Mouse (Mus musculus): ENCODE results near the gene Cox5a. TPM values are rescaled to one million over a fixed set of nuclear protein-coding genes. Genes with fewer than 3 reads are reported as not detected.
A peak's percentile ranks its signal among the peaks of the same experiment; 100 is the strongest.

The Cox5a gene
- total RNA-seq, 2 experiments from 2014 or later = 1,176 to 1,655 TPM

- DNase-seq = peak; percentile 94
- TF ChIP-seq CTCF (IDR thresholded peaks at IDR 0.05) = no peak
- Histone ChIP-seq H3K27ac (peak within 1 kb of the TSS; percentile 93), H3K4me3 (peak within 1 kb of the TSS; percentile 97)
- intact Hi-C loops (cut with DNase I) = loop anchor here (5.0 kb wide), 1 partner anchor 120 kb away; no protein-coding TSS in a partner anchor
Observed at GRCm38 (mm10) chr9:57537044-57537727, 16.1 kb downstream of the Cox5a start, which contains the start of gene Fam219b. Gene Fam219b (plus strand): TSS chr9:57537528.

DNA sequence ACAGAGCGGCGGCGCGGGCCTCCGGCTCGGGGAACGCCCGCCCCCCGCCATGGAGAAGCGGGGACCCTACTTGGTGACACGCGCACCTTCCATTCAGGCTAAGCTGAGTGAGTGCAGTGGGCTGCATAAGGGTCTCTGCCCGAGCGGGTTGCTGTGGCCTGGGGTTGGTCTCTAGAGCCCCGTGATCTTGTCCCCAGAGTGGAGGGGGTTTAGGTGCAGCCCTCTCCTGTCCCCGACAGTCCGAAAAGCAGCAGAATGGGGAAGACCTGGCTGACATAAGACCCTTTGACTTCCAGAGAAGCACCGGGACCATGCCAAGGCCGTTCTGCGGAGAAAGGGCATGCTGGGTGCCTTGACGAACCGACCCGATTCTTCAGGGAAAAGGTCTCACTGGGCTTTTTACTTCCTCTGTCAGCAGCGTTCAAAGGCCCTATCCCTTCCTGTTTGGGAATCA lies 16.7 kb downstream of the Cox5a start:
- intact Hi-C loops (cut with DNase I) = loop anchor here (5.0 kb wide), 1 partner anchor 120 kb away; no protein-coding TSS in a partner anchor
- Histone ChIP-seq H3K4me3 (peak overlapping the region; percentile 97), H3K27ac (peak overlapping the region; percentile 93)
- peak; percentile 54 for DNase-seq
- no peak for TF ChIP-seq CTCF (IDR thresholded peaks at IDR 0.05)

DNA sequence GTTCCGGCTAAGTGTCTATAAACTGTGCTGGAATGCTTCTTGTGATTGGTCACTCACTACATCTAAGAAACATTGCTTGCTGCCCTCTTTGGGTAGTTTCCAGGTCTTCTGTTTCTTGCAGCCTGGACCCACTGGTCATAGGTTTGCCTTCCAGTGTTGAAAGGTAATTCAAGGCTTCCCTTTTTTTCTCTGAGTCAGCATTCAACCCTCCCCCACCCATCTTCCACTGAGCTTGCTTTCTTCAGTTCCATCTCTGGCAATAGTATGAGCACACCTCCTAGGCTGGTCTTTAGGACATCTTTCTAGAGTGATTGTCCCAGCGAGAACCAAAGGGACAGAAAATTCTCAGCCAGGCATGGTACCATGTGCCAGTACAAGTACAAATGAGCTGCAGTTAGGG lies 18.5 kb downstream of the Cox5a start:
- TF ChIP-seq CTCF (IDR thresholded peaks at IDR 0.05) = no peak
- DNase-seq = no peak
- intact Hi-C loops (cut with DNase I) = loop anchor here (5.0 kb wide), 1 partner anchor 118 kb away; no protein-coding TSS in a partner anchor
- Histone ChIP-seq H3K4me3 (no peak overlapping the region), H3K27ac (no peak overlapping the region)

DNA sequence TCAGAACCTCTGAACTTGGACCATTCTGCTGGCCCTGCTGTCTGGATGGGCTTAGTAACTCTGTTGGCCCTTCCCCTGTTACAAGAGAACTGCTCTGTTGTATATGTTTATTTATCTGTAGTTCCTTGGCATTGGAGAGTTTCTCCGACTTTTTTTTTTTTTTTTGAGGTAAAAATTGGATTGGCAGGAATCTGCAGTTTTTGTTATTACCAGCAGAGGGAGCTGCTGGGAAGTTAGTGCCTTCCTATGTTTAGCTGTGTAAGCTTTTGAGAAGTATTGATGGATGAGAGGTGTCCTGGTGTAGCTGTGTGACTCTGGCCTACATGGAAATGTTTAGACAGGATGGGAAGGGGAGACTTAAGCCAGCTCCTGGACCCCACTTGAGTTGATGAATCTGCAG lies 20.2 kb downstream of the Cox5a start:
- DNase-seq = peak; percentile 44
- no peak overlapping the region for H3K4me3 ChIP-seq
- intact Hi-C loops (cut with DNase I) = loop anchor here (5.0 kb wide), 2 partner anchors 106 to 216 kb away; no protein-coding TSS in a partner anchor
- peak; percentile 89 for TF ChIP-seq CTCF (IDR thresholded peaks at IDR 0.05)
- peak overlapping the region; percentile 40; the same call in 1 of the 2 replicates for H3K27ac ChIP-seq

DNA sequence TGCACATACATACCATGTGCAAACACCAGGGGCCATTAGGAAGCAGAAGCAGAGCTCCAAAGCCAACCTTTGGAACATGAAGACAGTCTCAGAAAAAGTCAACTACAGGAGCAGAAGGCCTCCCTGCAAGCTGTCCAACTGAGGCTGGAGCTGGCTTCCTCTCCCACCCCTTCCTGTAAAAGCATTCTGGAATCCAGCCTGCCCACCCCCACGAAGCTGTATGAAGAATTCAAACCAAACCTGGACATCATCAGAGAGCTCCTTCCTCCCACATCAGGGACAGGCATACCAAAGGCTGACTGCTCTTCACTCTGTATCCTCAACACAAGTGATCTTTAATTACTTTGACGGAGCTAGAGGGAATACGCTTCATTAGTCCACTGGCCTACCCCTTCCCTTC lies 22.9 kb downstream of the Cox5a start:
- no peak overlapping the region for H3K4me3 ChIP-seq
- intact Hi-C loops (cut with DNase I) = loop anchor here (5.0 kb wide), 2 partner anchors 103 to 213 kb away; no protein-coding TSS in a partner anchor
- H3K27ac ChIP-seq = no peak overlapping the region
- no peak for DNase-seq
- no peak for TF ChIP-seq CTCF (IDR thresholded peaks at IDR 0.05)

DNA sequence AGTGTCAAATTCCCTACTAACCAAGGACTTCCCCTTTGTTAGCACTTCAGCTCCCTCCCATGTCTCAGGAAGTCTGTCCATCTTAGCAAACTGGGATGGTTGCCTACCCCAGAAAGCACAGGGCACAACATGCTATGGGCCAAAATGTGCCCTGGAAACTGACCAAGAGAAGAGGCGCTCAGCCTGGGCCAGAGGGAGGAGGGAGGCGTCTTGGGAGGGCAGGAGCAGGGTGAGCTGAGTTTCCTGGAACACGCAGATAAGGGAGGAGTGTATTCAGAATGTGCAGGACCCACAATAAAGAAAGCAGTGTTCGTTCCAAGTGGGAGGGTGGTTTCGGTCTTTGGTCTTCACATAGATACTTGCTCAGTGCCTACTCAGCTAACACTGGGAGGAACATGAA lies 26.2 kb downstream of the Cox5a start:
- Histone ChIP-seq H3K4me3 (peak overlapping the region; percentile 41), H3K27ac (peak overlapping the region; percentile 91)
- no peak for TF ChIP-seq CTCF (IDR thresholded peaks at IDR 0.05)
- peak; percentile 84 for DNase-seq
- intact Hi-C loops (cut with DNase I) = loop anchor here (2.0 kb wide), 1 partner anchor 42 kb away; the partner anchor contains the start of gene Ulk3

- no peak for DNase-seq
- Histone ChIP-seq H3K4me3 (peak overlapping the region; percentile 41), H3K27ac (peak overlapping the region; percentile 91)
- intact Hi-C loops (cut with DNase I) = loop anchor here (2.0 kb wide), 2 partner anchors 15 to 41 kb away; partner anchors contain the start of gene Ulk3
- TF ChIP-seq CTCF (IDR thresholded peaks at IDR 0.05) = no peak
Observed at GRCm38 (mm10) chr9:57547869-57548268, 26.8 kb downstream of the Cox5a start.

DNA sequence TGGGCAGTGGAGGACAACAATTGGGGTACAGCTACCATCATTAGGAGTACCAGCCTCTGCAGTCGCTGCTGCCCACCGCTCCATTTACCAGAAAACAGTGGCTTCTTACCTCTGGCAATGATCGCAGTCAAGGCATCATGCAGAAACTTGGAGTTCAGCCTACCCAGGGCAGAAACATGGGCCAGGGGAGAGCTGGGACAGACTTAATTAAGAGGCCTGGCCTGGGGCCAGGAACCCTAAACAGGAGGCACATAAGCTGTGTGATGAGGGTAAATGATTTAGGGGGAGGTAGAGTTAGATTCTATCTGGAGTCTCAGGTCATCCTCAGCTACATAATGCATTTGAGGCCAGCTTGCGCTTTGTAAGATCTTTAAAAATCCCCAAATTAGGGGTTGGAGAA lies 28.1 kb downstream of the Cox5a start:
- intact Hi-C loops (cut with DNase I) = loop anchor here (2.0 kb wide), 1 partner anchor 14 kb away; no protein-coding TSS in a partner anchor
- TF ChIP-seq CTCF (IDR thresholded peaks at IDR 0.05) = no peak
- Histone ChIP-seq H3K27ac (peak overlapping the region; percentile 91), H3K4me3 (peak overlapping the region; percentile 90)
- DNase-seq = no peak

DNA sequence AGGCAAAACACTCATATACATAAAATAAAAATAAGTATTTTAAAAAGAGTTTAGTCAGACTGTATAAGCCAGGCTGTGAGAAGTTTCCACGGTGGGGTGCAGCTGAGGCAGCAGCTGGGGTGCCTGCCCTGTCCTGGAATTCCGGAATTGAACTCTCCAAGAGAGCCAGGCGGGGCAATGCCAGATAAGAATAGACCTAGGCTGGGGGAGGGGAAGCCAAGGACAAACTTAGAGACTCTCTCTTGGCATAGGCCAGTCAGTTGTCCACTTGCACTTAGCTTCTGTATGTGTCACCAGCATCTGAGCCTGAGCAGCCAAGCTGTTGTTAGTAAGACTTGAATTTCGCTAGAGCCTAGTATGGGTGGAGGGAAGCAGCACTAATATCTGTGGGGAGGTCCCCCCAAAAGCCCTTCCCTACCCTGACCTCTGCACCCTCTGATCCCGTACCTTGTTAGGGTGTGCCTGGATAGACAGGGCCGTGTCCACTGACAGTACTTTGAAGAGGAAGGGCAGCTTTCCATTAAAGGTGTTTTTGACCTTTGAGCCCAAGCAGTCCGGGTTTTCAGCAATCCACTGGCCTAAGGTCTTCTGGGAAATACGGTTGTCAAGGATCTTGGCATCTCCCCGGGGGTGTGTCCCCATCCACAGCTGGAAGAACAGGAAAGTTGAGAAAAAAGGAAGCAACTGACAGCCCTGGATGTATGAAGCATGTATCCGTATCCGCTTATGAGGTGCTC lies 29.2 kb downstream of the Cox5a start:
- Histone ChIP-seq H3K4me3 (peak overlapping the region; percentile 90), H3K27ac (peak overlapping the region; percentile 91)
- DNase-seq = peak; percentile 82
- intact Hi-C loops (cut with DNase I) = no loop called here
- TF ChIP-seq CTCF (IDR thresholded peaks at IDR 0.05) = no peak

DNA sequence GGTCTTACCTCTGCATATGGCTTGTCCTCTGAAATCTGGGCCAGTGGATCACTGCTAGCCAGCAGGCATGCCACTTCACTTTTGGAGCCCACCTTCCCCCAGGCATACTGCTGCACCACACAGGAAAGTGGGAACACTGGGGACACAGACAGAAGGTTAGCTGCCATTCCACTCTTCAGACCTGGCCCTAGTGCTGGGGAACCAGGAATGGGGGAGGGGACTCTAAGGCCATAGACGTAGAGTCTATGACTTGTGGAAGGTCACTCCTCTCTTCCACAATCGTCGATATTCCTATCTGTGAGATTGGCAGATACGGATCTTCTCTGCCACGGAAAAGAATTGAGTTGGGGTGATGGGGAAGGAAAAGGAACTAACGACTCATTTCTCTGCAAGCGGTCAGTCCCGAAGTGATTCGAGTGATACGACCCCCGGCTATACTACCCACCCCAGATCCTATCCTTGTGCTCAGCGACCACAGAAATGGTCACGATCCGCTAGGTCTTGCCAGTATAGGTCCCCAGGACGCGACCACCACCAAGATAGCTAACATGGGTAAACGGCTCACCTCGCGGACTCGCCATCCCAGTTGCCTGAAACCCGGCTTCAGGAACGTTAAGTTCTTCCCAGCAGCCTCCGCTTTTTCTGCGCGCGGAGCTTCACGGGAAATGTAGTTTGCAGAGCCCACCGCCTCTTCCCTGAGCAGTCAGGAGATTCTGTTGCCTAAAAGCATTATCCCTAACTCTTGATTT lies 31.2 kb downstream of the Cox5a start, which contains the start of gene Mpi:
TSS of gene Mpi (minus strand) at position 625 of the 749 bp plus-strand sequence.
- peak within 1 kb of the TSS; percentile 91 for H3K27ac ChIP-seq
- intact Hi-C loops (cut with DNase I) = no loop called here

DNA sequence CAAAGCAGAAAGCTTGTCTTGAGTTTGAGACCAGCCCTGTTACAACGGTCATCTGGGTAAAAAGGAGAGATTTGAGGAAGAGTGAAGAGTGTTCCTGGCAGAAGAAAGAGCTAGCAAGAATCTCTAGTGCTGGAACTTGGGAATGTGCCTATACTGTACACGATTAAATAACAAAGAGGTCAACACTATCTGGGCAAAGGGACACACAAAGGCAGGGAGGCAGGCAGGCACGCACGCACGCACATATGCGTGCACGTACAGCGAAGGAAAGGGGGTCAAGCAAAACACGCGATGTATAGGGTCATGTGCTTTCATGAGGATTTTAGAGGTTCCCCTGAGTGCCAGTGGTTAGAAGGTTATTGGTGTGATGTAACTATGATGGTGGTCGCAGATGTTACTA lies 32.0 kb downstream of the Cox5a start:
- Histone ChIP-seq H3K4me3 (no peak overlapping the region), H3K27ac (peak overlapping the region; percentile 91)
- TF ChIP-seq CTCF (IDR thresholded peaks at IDR 0.05) = no peak
- peak; percentile 9 for DNase-seq
- intact Hi-C loops (cut with DNase I) = no loop called here

More for the DNA sequence above, 31.2 kb downstream of the Cox5a start, which contains the start of gene Mpi:
- no peak for TF ChIP-seq CTCF (IDR thresholded peaks at IDR 0.05)
- H3K4me3 ChIP-seq = peak within 1 kb of the TSS; percentile 90
- DNase-seq = peak; percentile 81

DNA sequence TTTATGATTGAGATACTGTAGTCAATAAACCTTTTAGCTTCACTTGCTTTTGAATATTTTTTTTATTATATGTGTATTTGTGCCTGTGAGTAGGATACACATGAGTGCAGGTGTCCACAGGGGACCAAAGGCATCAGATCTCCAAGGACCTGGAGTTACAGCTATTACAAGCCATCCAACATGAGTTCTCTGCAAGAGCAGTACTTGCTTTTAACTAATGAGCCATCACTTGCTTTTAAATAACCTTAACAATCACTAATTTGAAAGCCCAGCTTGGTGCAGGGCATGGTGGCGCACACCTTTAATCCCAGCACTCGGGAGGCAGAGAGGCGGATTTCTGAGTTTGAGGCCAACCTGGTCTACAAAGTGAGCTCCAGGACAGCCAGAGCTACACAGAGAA lies 33.7 kb downstream of the Cox5a start:
- H3K4me3 ChIP-seq = no peak overlapping the region
- intact Hi-C loops (cut with DNase I) = no loop called here
- TF ChIP-seq CTCF (IDR thresholded peaks at IDR 0.05) = no peak
- no peak for DNase-seq
- H3K27ac ChIP-seq = no peak overlapping the region

Data from gastrocnemius, adult 2 months (tissue).